Mouse (Mus musculus) CH12.LX (cell line): ENCODE data around the gene Ghrhr. TPM values are rescaled to one million over a fixed set of nuclear protein-coding genes. Genes with fewer than 3 reads are reported as not detected.

Source experiments
- DNase-seq: peaks from one replicate; pipeline ENCODE4 v3.0.0-alpha.2; 2013; ENCODE audit errors: extremely low read depth
- H3K27ac ChIP-seq: 2 replicates; pipeline ENCODE4 v1.5.1; 2012; ENCODE audit warnings: low read depth, mild to moderate bottlenecking, control low read depth, moderate library complexity; ENCODE audit not compliant: insufficient read depth
- H3K27me3 ChIP-seq: replicated peaks from 2 replicates; pipeline ENCODE3; 2012; ENCODE audit warnings: inconsistent platforms
- H3K36me3 ChIP-seq, 2 experiments: replicated peaks in 1 of 2; 2 replicates each; pipeline versions ENCODE3 to v1.6.1; 2012; ENCODE audit warnings: inconsistent platforms in 1 of 2, low read length in 1 of 2, mild to moderate bottlenecking in 1 of 2, mixed read lengths in 1 of 2, moderate library complexity in 1 of 2; ENCODE audit not compliant: control insufficient read depth in 1 of 2, insufficient read depth in 1 of 2
- H3K4me1 ChIP-seq, 2 experiments: 2 replicates each; pipeline ENCODE4 v1.6.1; 2012; ENCODE audit warnings: inconsistent platforms in 1 of 2, moderate library complexity in 1 of 2; ENCODE audit not compliant: insufficient read depth in 2 of 2, control insufficient read depth in 1 of 2
- H3K4me2 ChIP-seq: 2 replicates; pipeline ENCODE4 v1.6.1; 2012; ENCODE audit warnings: low read depth, mild to moderate bottlenecking, control low read depth; ENCODE audit not compliant: poor library complexity, insufficient read depth, severe bottlenecking
- H3K4me3 ChIP-seq, 3 experiments: fragments of 150-350 bp in 1 of 3; sonication (generic) in 1 of 3; replicated peaks in 1 of 3; 2 replicates each; pipeline versions ENCODE3 to v1.5.1; 2011 to 2012; ENCODE audit warnings: low read depth in 2 of 3, low read length in 2 of 3, mild to moderate bottlenecking in 2 of 3, moderate library complexity in 2 of 3, control low read depth in 1 of 3, improper control_type of control experiment in 1 of 3, inconsistent platforms in 1 of 3, mixed read lengths in 1 of 3; ENCODE audit not compliant: poor library complexity in 1 of 3
- H3K79me2 ChIP-seq: replicated peaks from 2 replicates; pipeline ENCODE4 v1.6.1; 2012; ENCODE audit warnings: mild to moderate bottlenecking, moderate library complexity; ENCODE audit not compliant: control insufficient read depth, poor library complexity, insufficient read depth, severe bottlenecking; ENCODE audit errors: extremely low read depth
- H3K9ac ChIP-seq: 2 replicates; pipeline ENCODE4 v1.6.1; 2012; ENCODE audit warnings: low read depth, mild to moderate bottlenecking, control low read depth, moderate library complexity; ENCODE audit not compliant: insufficient read depth
- H3K9me3 ChIP-seq: replicated peaks from 2 replicates; pipeline ENCODE3; 2012; ENCODE audit warnings: low read length, inconsistent platforms, mixed read lengths
- BHLHE40 ChIP-seq: IDR thresholded peaks from 2 replicates; pipeline ENCODE4 v1.6.1; 2011; ENCODE audit warnings: mild to moderate bottlenecking, low read depth, low read length, improper control_type of control experiment
- CHD1 ChIP-seq: IDR thresholded peaks from 2 replicates; pipeline ENCODE4 v1.6.1; 2012; ENCODE audit warnings: low read depth, low read length, improper control_type of control experiment, inconsistent platforms
- CTCF ChIP-seq, 2 experiments: IDR thresholded peaks in 1 of 2; conservative IDR thresholded peaks in 1 of 2; 2 replicates each; pipeline ENCODE4 v1.5.1; 2011 to 2012; ENCODE audit warnings: low read depth in 2 of 2, low read length in 2 of 2, improper control_type of control experiment in 1 of 2, inconsistent platforms in 1 of 2, mild to moderate bottlenecking in 1 of 2, moderate library complexity in 1 of 2
- E2F4 ChIP-seq: IDR thresholded peaks from 2 replicates; pipeline ENCODE4 v1.6.1; 2011; ENCODE audit warnings: low read depth, low read length, improper control_type of control experiment; ENCODE audit not compliant: insufficient replicate concordance
- ETS1 ChIP-seq: conservative IDR thresholded peaks from 2 replicates; pipeline ENCODE4 v1.6.1; 2012; ENCODE audit warnings: low read depth, mild to moderate bottlenecking, inconsistent platforms, low read length, improper control_type of control experiment, moderate library complexity
- HCFC1 ChIP-seq: IDR thresholded peaks from 2 replicates; pipeline ENCODE4 v1.6.1; 2012; ENCODE audit warnings: low read depth, mild to moderate bottlenecking, inconsistent platforms, low read length, improper control_type of control experiment
- IRF4 ChIP-seq: IDR thresholded peaks from 2 replicates; pipeline ENCODE4 v1.6.1; 2014; ENCODE audit warnings: low read depth, mild to moderate bottlenecking, inconsistent platforms, low read length, improper control_type of control experiment
- JUN ChIP-seq: IDR thresholded peaks from 2 replicates; pipeline ENCODE4 v1.6.1; 2011; ENCODE audit warnings: low read depth, mild to moderate bottlenecking, low read length, improper control_type of control experiment, moderate library complexity; ENCODE audit not compliant: insufficient read depth
- MAFK ChIP-seq: IDR thresholded peaks from 2 replicates; pipeline ENCODE4 v1.6.1; 2011; ENCODE audit warnings: low read length, improper control_type of control experiment; ENCODE audit not compliant: insufficient replicate concordance
- MAX ChIP-seq: IDR thresholded peaks from 2 replicates; pipeline ENCODE4 v1.6.1; 2011; ENCODE audit warnings: low read length, improper control_type of control experiment
- MEF2A ChIP-seq: IDR thresholded peaks from 2 replicates; pipeline ENCODE4 v1.6.1; 2014; ENCODE audit warnings: low read depth, mild to moderate bottlenecking, inconsistent platforms, low read length, improper control_type of control experiment, borderline replicate concordance
- NRF1 ChIP-seq: IDR thresholded peaks from 2 replicates; pipeline ENCODE4 v1.6.1; 2014; ENCODE audit warnings: low read depth, mild to moderate bottlenecking, inconsistent platforms, low read length, improper control_type of control experiment, moderate library complexity
- PAX5 ChIP-seq: IDR thresholded peaks from 2 replicates; pipeline ENCODE4 v1.6.1; 2012; ENCODE audit warnings: low read length, inconsistent platforms, mixed read lengths
- POLR2AphosphoS2 ChIP-seq: IDR thresholded peaks from 2 replicates; pipeline ENCODE4 v1.6.1; 2011; ENCODE audit warnings: low read depth, low read length, improper control_type of control experiment
- RCOR1 ChIP-seq: conservative IDR thresholded peaks from 2 replicates; pipeline ENCODE4 v1.6.1; 2012; ENCODE audit warnings: low read depth, mild to moderate bottlenecking, inconsistent platforms, low read length, improper control_type of control experiment
- SMC3 ChIP-seq: IDR thresholded peaks from 2 replicates; pipeline ENCODE4 v1.6.1; 2011; ENCODE audit warnings: low read depth, low read length, improper control_type of control experiment
- TBP ChIP-seq: conservative IDR thresholded peaks from 2 replicates; pipeline ENCODE4 v1.6.1; 2011; ENCODE audit warnings: low read depth, low read length, improper control_type of control experiment
- TCF12 ChIP-seq: IDR thresholded peaks from 2 replicates; pipeline ENCODE4 v1.6.1; 2014; ENCODE audit warnings: low read depth, mild to moderate bottlenecking, inconsistent platforms, low read length, improper control_type of control experiment
- UBTF ChIP-seq: IDR thresholded peaks from 2 replicates; pipeline ENCODE4 v1.6.1; 2012; ENCODE audit warnings: low read depth, mild to moderate bottlenecking, inconsistent platforms, low read length, improper control_type of control experiment, moderate library complexity
- USF1 ChIP-seq: IDR thresholded peaks from 2 replicates; pipeline ENCODE4 v1.6.1; 2014; ENCODE audit warnings: low read depth, mild to moderate bottlenecking, inconsistent platforms, low read length, improper control_type of control experiment
- USF2 ChIP-seq: conservative IDR thresholded peaks from 2 replicates; pipeline ENCODE4 v1.6.1; 2011; ENCODE audit warnings: low read depth, low read length, improper control_type of control experiment
- ZMIZ1 ChIP-seq: IDR thresholded peaks from 2 replicates; pipeline ENCODE4 v1.6.1; 2012; ENCODE audit warnings: low read depth, mild to moderate bottlenecking, inconsistent platforms, low read length, improper control_type of control experiment
- dilution Hi-C: fragments of 300-500 bp; cut with MboI; formaldehyde crosslinking; loops from 2 replicates; pipeline ENCODE4 v1.14.3; 2020; ENCODE audit warnings: low sequenced_read_pairs; ENCODE audit not compliant: extremely low pct_unique_long_range_greater_than_20kb, extremely low pct_ligation_motif_present
- in situ Hi-C: fragments of 300-500 bp; cut with MboI; formaldehyde crosslinking; loops from 3 replicates; pipeline ENCODE4 v1.14.3; 2019; ENCODE audit warnings: low sequenced_read_pairs, low pct_ligation_motif_present, low pct_unique_long_range_greater_than_20kb, mixed read lengths
- polyA plus RNA-seq: library from polyadenylated mRNA; unstranded; fragments of >175 nt; gene quantifications from 2 replicates; pipeline ENCODE4 v1.2.1, GENCODE M21; 2012; ENCODE audit warnings: low read depth; ENCODE audit not compliant: insufficient read length
- total RNA-seq, 2 experiments: library from RNA; depleted of rRNA; stranded (reverse); fragments of 300-350 nt in 1 of 2; fragments of >200 nt in 1 of 2; gene quantifications; 2 replicates each; pipeline ENCODE4 v1.2.3; 2012 to 2014

Gene Ghrhr
- total and polyA plus RNA-seq, 3 experiments, result not detected

DNA sequence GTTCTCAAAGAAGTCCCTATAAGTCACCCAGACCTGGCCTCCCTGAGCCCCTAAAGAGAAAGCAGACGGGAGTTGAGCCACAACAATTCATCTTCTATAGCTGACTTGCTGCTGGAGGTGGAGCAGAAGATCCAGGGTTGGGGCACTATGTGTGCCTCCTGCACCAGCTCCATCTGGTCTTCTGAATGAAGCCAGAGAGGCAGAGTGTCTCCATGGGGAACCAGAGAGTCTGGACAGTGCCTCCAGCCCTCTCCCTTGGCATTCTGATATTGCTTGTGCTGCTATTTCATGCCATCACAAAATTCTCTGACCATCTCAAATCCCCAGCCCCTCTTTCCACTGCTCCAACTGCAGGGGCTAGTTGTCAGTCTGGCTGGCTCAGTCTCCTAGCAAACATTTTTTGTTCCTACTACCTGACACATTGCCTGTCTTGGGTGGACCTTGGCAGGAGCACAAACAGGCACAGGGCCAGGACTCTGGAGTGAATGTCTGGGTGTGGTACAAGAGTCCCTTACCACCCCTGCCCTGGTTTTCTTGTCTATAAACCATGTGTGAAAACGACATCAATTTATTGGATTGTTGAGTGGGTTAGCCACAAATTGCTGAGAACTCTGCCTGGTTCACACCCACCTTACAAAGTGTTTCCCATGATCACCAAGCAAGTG is 42.8 kb downstream of the Ghrhr start:
- H3K36me3 ChIP-seq, result no peaks in the 10 kb centered on the region
- TF ChIP-seq NRF1 (no peak), JUN (no peak), PAX5 (no peak), RCOR1 (no peak), USF1 (no peak), MAX (no peak), CTCF (conservative IDR thresholded peaks at IDR 0.05 in 1 of 2, IDR thresholded peaks at IDR 0.05 in 1 of 2; ENCODE audit: low read depth in 2 of 2, low read length in 2 of 2) (no peak), TCF12 (no peak), UBTF (no peak), TBP (no peak), POLR2AphosphoS2 (no peak)
- TF ChIP-seq, all 38 proteins: peak for 0
- Histone ChIP-seq H3K4me2 (no peak overlapping the region), H3K4me3 (no peak overlapping the region), H3K9ac (no peak overlapping the region), H3K27me3 (peaks cover 81% of the 10 kb centered on the region), H3K27ac (no peak overlapping the region), H3K4me1 (no peaks in the 10 kb centered on the region), H3K9me3 (no peaks in the 10 kb centered on the region), H3K79me2 (no peaks in the 10 kb centered on the region)
- in situ Hi-C loops (no loop called here), dilution Hi-C loops (no loop called here)
- DNase-seq, result no peak

DNA sequence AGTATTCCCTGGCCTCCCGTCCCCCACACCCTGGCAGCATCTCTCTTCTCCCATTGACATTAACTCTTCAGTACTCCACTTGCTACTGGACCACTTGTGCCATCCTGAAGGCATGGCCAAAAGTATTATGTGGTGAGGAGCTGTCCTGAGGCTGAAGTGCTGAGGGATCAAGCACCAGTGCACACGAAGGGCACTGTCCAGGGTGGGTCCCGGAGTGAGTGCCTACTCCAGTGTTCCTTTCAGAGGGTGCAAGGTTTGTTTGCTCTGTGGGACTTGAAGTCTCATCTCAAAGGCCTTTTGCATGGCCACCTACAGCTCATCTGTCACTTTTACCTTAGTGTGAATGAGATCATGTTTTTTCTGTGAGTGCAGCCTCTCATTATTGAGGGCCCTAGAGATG is 44.3 kb downstream of the Ghrhr start:
- H3K4me2 ChIP-seq, result no peak overlapping the region
- no peaks in the 10 kb centered on the region for H3K9me3 ChIP-seq
- no peak overlapping the region for H3K27ac ChIP-seq
- dilution Hi-C loops (no loop called here), in situ Hi-C loops (no loop called here)
- H3K4me1 ChIP-seq, result no peaks in the 10 kb centered on the region
- no peak for TF ChIP-seq NRF1
- no peak overlapping the region for H3K9ac ChIP-seq
- no peak for DNase-seq
- no peak overlapping the region for H3K4me3 ChIP-seq
- H3K27me3 ChIP-seq, result peaks cover 83% of the 10 kb centered on the region
- H3K36me3 ChIP-seq, result no peaks in the 10 kb centered on the region
- H3K79me2 ChIP-seq, result no peaks in the 10 kb centered on the region

DNA sequence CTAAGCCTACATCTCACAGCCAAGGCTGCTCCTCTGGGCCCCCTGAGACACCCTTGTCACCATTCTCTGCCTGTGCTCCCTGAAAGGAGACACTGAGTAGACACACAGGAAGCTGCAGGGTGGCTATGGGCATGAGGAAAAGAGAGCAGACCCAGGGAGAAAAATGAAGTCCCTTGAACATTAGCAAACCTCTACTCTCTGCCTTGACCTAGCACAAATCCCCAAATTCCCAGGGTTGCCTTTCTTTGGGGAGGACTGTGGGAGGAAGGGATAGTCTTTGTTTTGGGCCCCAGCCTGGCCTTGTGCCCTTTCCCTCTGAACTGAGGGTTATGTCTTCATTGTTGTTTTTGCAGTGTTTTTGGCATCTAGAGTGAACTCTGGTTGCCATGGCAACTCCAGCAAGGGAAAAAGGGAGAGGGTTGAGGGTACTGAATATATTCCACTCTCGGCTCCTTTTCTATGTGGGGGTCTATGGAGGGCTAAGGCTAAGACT is 44.8 kb downstream of the Ghrhr start:
- no peaks in the 10 kb centered on the region for H3K79me2 ChIP-seq
- H3K36me3 ChIP-seq, result no peaks in the 10 kb centered on the region
- H3K9ac ChIP-seq, result no peak overlapping the region
- no peak overlapping the region for H3K4me3 ChIP-seq
- dilution Hi-C loops, result no loop called here
- TF ChIP-seq ZMIZ1, result no peak
- TF ChIP-seq E2F4, result no peak
- no peak for TF ChIP-seq POLR2AphosphoS2
- no peak for TF ChIP-seq HCFC1
- TF ChIP-seq MAFK, result no peak
- TF ChIP-seq CHD1, result no peak
- TF ChIP-seq RCOR1, result no peak
- no peak for TF ChIP-seq USF1
- TF ChIP-seq UBTF, result no peak
- TF ChIP-seq IRF4, result no peak
- TF ChIP-seq MEF2A, result no peak
- TF ChIP-seq SMC3, result no peak
- no peak for TF ChIP-seq USF2
- TF ChIP-seq TCF12, result no peak
- no peak for TF ChIP-seq JUN
- no peak for TF ChIP-seq BHLHE40
- no peak for TF ChIP-seq ETS1
- H3K9me3 ChIP-seq, result no peaks in the 10 kb centered on the region
- no peak overlapping the region for H3K4me2 ChIP-seq
- no peak overlapping the region for H3K27ac ChIP-seq
- H3K27me3 ChIP-seq, result peaks cover 83% of the 10 kb centered on the region
- H3K4me1 ChIP-seq, result no peaks in the 10 kb centered on the region
- no peak for DNase-seq
- in situ Hi-C loops, result no loop called here
